Mouse (Mus musculus) embryo, embryonic 10 days (tissue): ENCODE measurements around the gene Gm17545.

Source experiments
- DNase-seq: peaks from one replicate; pipeline ENCODE4 v3.0.0-alpha.2; 2015; ENCODE audit warnings: low spot score

Gene Gm17545

DNA sequence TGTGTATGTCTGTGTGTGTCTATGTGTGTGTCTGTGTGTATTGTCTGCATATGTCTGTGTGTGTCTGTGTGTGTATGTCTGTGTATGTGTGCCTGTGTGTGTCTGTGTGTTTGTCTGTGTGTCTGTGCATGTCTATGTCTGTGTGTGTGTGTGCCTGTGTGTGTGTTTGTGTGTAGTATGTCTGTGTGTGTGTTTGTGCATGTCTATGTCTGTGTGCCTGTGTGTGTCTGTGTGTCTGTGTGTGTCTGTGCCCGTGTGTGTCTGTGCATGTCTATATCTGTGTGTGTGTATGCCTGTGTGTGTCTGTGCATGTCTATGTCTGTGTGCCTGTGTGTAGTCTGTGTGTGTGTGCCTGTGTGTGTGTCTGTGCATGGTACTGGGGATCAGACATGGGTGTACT is 9.0 kb upstream of the Gm17545 start:
- no peak for DNase-seq

- DNase-seq = no peak
Measured at GRCm38 (mm10) chr9:22447213-22447612, 6.9 kb upstream of the Gm17545 start.

- no peak for DNase-seq
Measured at GRCm38 (mm10) chr9:22448420-22448819, 5.7 kb upstream of the Gm17545 start.

DNA sequence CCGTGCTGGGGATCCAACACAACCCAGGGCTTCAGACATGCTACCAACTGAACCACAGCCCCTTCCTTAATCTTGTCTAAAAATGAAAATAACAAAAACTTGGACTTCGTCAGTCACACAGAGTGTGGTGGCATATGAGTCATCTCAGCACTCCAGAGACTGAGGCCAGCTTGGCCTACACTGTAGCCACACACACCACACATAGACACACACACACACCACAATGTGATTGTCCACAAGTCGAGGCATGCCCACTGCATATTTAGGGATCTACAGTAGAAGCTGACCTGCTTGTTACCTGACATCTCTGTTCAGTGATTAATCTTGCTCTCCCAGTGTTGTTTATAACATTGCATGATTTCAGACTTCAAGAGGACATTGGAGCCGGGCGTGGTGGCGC is 4.9 kb upstream of the Gm17545 start:
- no peak for DNase-seq

- DNase-seq = no peak
Measured at GRCm38 (mm10) chr9:22452697-22453096, 1.4 kb upstream of the Gm17545 start.

- DNase-seq = no peak
Measured at GRCm38 (mm10) chr9:22453501-22453924, 577 bp upstream of the Gm17545 start.

- DNase-seq = no peak
Measured at GRCm38 (mm10) chr9:22455041-22455440, 951 bp downstream of the Gm17545 start.

DNA sequence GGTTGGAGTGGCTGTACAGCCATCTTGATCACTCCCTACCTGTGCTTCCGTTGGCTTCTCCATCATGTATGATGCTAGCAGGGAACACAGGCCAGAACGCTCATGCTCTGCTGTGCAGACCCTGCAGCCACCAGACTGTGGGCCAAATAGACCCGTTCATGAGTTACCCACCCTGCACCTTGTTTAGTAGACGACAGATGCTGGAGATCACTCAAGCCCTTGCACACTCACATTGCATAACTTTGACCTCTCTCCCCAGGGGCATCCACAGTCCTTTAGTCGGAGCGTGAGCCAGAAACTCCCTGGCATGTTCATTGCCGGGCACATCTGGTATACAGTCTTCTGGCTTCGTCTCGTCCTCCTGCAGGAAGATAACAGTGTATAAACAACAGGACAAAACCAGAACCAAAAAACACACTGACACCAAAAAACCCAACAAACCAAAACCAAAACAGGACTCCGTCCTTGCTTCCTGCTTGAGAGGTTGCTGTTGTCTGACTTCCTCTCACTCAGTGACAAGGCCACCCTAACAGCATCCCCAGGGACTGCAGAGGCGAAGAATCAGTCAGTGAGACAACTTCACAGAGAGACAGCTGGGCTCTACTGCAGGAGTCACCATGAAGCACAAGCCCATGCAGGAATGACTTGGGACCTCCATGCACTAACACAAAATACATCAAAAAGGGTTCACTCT is 3.2 kb downstream of the Gm17545 start:
- DNase-seq = no peak

DNA sequence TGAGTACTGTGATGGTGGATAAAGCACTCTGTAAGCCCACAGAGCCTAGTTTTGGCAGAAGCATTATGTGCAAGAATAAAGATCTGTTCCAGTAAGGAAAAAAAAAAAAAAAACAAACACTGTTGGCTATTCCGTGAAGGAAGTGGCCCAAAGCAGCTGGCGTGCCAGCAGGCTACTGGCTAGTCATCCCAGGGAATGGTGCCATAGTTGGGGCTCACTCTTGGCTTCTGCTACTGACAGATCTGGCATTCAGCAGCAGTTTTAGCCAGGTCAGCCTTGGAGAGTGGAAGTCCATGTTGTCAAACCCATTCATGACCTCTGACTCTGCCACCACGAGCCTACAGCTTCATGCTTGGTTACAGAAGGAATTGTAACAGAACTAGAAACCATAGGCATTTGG is 7.9 kb downstream of the Gm17545 start:
- no peak for DNase-seq

DNA sequence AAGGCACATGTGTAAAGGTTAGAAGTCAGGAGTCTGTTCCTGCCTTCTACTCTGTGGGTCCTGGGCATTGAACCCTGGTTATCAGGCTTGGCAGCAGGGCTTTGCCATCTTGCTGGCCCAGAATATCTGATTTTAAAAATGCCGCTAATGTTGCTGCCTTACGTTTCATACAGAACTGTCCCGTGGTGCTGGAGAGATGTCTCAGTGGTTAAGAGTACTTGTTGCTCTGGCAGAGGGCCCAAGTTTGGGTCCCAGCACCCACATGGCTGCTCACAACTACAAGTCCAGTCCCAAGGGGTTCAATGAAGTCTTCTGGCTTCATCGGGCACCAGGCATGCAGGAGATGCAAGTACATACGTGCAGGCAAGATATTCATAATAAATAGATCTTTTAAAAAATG is 12.1 kb downstream of the Gm17545 start:
- no peak for DNase-seq

DNA sequence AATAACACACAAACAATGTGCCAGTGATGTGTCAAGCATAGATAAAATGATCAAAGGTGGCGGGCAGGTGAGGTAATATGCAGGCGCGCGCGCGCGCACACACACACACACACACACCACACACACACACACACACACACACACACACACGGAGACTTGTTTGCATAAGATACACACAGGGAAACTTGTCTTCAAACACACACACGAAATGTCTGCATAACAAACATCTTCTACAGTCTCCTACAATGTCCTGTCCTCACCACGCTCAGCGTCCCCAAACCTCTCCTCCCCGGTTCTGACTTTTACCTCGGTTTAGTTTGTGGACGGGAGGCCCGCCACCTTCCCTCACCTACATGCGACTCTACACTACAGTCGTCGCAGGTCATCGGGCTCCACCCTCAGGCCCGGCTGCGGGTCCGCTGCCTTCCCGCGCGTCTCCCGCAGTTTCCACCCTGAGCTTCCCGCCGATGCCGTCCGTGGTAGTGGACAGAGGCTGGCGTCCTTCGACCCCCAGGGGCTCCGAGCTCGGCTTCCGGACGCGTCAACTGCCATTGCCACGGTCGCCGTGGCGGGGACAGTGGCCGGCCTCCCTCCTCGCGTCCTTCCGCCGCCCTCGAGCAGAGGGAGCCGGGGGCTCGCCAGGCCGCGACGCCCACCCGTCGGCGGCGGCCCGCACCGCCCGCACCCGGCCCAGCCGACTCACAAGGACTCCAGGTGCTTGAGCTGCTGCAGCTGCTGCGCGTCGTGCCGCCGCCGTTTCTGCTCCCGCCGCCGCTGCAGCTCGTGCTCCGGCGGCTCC is 13.5 kb downstream of the Gm17545 start:
- peak; percentile 50 for DNase-seq

GRCm38 (mm10) chr9:22468170-22468898 is 14.2 kb downstream of the Gm17545 start:
- peak; percentile 71 for DNase-seq

- DNase-seq = no peak
Measured at GRCm38 (mm10) chr9:22468899-22469259, 14.8 kb downstream of the Gm17545 start.

- no peak for DNase-seq
Measured at GRCm38 (mm10) chr9:22469643-22470042, 15.6 kb downstream of the Gm17545 start, which contains the start of gene Rp9. Rp9 (minus strand) TSS chr9:22469743.

- peak; percentile 97 for DNase-seq
Measured at GRCm38 (mm10) chr9:22475424-22475868, 21.4 kb downstream of the Gm17545 start, which contains the start of gene Bbs9. Bbs9 (plus strand) TSS chr9:22475715.

GRCm38 (mm10) chr9:22476265-22476664 is 22.2 kb downstream of the Gm17545 start:
- DNase-seq = peak; percentile 29

DNA sequence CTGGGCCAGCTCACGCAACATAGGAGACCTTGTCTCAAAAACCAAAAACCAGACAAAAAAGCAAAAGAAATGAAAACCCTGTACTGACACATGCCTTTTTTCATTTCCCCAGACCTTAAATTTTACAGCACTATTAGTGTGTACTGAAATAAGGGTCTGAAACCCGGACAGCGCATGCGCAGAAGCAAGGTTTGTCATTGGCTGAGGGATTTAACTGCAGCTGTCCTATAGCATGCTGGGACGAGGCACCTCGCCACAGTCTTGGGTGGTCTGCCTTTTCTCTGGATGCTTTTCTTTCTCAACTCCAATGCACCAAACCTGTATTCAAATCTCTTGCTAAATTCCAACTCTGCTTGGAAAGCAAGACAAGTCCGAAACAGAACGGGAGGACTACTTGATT is 24.9 kb downstream of the Gm17545 start:
- no peak for DNase-seq

- DNase-seq = no peak
Measured at GRCm38 (mm10) chr9:22483866-22484561, 29.9 kb downstream of the Gm17545 start.

GRCm38 (mm10) chr9:22484562-22485308 is 30.6 kb downstream of the Gm17545 start:
- DNase-seq = no peak

DNA sequence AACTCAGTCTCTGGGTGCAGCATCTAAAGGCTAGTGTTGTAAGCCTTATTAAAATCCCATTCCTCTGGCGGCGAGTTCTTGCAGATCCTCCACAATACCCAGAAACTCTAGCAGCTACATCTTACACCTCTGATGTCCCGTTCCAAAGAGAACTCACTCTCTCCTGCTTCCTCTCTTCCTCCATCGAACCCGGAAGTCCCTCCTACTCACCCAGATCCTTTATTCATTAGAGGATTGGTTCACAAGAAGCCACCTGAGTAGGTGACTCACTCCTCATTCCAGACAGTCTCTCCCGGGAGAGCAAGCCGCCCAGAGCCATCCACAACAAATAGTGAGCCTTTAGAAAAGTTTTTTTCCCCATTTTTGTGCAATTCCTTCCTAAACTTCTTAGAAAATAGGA is 32.1 kb downstream of the Gm17545 start:
- no peak for DNase-seq

GRCm38 (mm10) chr9:22488963-22489362 is 34.9 kb downstream of the Gm17545 start:
- no peak for DNase-seq
